Mouse (Mus musculus): ENCODE measurements at regions not wholly inside any gene's neighbourhood (a gene's known extent, or its start where the extent isn't known, plus 50 kb on each side); places are given as distances from the start of the nearest gene placed in this dataset.

DNA sequence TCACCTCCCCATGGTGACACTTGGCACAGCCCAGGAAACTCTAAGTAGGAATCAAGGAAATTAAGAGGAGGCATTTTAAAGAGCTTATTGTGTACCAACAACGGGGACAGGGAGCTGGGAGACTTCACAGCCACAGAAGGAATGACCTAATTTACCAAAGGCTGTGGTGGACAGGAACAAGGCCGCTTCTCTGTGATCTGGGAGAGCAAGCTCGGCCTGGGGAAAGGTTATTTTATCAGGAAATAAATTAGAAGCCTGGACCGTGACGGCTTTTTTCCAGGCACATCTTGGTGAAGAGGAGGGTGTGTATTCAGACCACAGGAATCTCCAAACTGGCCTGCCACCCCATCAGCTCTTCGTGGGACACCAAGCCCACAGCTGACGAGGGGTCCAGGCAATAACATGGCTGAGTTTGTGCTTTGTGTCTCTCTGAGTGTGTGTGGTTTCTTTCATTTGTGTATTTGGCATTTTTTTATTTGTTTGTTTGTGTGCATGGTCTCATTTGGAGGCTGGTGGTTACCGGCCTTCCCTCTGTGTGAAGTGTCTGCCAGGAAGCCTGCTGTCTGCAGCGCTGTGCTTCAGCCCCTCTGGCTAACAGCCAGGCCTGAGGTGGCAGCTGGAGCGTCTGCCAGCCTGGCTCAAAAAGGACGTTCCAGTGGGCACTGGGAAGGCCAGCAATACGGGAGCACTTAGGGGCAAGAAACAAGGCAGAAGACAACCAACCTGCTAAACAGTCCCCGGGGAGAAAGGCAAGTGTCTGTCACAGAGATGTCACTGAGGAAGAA lies 2174.6 kb upstream of the Gm7489 start:
- Histone ChIP-seq H3K4me3 (ENCODE audit: insufficient read depth, low read length) (no peak overlapping the region), H3K27ac (ENCODE audit: insufficient read depth, low read length) (no peak overlapping the region), H3K4me1 (ENCODE audit: control insufficient read depth, insufficient read depth, low read length) (peaks cover 6% of the 10 kb centered on the region)
- TF ChIP-seq POLR2A (IDR thresholded peaks at IDR 0.05; ENCODE audit: low read depth, low read length) (no peak), CTCF (IDR thresholded peaks at IDR 0.05; ENCODE audit: borderline replicate concordance, insufficient read depth, low read length) (no peak)

DNA sequence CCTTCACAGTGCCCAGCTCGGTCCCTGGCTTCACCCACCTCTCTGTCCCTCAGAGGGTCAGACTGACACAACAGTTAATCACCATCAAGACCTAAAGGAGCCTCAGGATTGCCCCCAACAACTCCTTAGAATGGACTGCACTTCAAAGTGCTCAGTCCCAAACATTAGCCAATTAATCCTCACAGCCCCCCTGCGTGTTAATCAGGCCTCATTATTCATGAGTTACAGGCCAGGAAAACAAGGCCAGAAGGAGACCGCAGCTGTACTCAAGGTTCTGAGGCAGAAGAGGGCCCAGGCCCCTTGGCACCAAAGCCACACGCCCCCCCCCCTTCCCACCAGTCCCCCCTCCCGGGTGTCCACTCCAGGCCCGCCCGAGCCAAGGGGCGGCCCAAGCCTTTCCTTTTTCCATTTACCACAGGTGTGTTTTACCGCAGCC lies 2163.8 kb upstream of the Gm7489 start:
- Histone ChIP-seq H3K27ac (ENCODE audit: insufficient read depth, low read length) (no peak overlapping the region), H3K4me1 (ENCODE audit: control insufficient read depth, insufficient read depth, low read length) (peaks cover 5% of the 10 kb centered on the region), H3K4me3 (ENCODE audit: insufficient read depth, low read length) (no peak overlapping the region)
- TF ChIP-seq POLR2A (IDR thresholded peaks at IDR 0.05; ENCODE audit: low read depth, low read length) (no peak), CTCF (IDR thresholded peaks at IDR 0.05; ENCODE audit: borderline replicate concordance, insufficient read depth, low read length) (no peak)

DNA sequence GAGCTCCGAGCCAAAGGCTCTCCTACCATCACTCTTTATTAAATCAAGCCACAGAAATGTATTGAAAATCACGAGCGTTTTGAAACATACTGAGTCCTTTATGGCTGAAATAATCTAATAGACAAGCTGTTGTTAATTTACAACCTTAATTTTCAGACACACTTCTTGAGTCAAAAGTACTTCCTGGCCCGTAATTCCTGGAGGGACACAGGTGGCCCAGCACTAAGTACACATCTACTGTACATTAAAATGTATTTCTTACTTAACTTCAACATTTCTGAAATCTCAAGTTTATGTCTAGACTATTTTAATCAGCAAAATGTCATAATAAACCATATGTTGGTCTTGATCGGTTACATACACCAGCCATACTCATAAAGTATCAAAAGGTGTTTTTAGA lies 2163.3 kb upstream of the Gm7489 start:
- H3K4me3 ChIP-seq (ENCODE audit: insufficient read depth, low read length) = no peak overlapping the region
- peaks cover 5% of the 10 kb centered on the region for H3K4me1 ChIP-seq (ENCODE audit: control insufficient read depth, insufficient read depth, low read length)
- no peak overlapping the region for H3K27ac ChIP-seq (ENCODE audit: insufficient read depth, low read length)
- TF ChIP-seq CTCF (IDR thresholded peaks at IDR 0.05; ENCODE audit: borderline replicate concordance, insufficient read depth, low read length) (no peak), POLR2A (IDR thresholded peaks at IDR 0.05; ENCODE audit: low read depth, low read length) (no peak)

DNA sequence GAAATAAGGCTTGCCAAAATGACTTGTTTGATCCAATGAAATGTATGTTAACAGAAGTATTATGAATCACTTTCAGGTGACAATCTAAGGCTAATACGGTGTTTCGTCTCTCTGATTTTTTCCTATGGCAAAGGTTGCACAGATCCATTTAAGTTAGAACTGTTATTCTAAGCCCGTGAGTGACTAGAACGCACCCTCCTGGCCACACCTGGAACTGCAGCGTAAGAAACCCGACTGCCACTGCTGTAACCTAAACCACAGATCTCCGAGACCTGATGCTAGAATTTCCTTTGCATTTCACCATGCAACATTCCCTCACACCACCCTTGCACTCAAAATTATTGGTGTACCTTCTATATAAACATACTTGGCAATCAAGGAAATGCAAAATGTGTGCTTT lies 2160.6 kb upstream of the Gm7489 start:
- no peak for TF ChIP-seq POLR2A (IDR thresholded peaks at IDR 0.05; ENCODE audit: low read depth, low read length)
- no peak for TF ChIP-seq CTCF (IDR thresholded peaks at IDR 0.05; ENCODE audit: borderline replicate concordance, insufficient read depth, low read length)
- peaks cover 5% of the 10 kb centered on the region for H3K4me1 ChIP-seq (ENCODE audit: control insufficient read depth, insufficient read depth, low read length)
- H3K27ac ChIP-seq (ENCODE audit: insufficient read depth, low read length) = no peak overlapping the region
- H3K4me3 ChIP-seq (ENCODE audit: insufficient read depth, low read length) = no peak overlapping the region

DNA sequence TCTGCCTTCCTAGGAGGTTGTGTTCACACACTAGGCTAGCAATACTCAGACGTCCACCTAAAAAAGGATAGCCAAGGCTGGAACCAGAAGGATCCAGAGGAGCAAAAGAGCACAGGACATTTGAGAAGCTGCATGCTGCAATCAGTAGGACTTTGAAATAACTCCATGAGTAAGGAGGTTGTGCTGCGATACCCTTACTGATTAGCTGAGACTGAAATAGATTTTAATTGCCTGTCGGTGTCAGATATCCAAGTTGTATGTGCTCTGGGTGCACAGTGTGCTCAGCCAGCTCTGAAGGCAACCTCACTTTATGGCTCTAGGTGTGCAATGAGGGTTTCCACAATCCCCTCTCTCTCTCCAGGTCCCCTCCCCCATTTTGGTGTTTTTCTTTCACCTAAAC lies 2159.2 kb upstream of the Gm7489 start:
- no peak overlapping the region for H3K4me3 ChIP-seq (ENCODE audit: insufficient read depth, low read length)
- peaks cover 5% of the 10 kb centered on the region for H3K4me1 ChIP-seq (ENCODE audit: control insufficient read depth, insufficient read depth, low read length)
- no peak overlapping the region for H3K27ac ChIP-seq (ENCODE audit: insufficient read depth, low read length)
- TF ChIP-seq CTCF (IDR thresholded peaks at IDR 0.05; ENCODE audit: borderline replicate concordance, insufficient read depth, low read length) = no peak
- TF ChIP-seq POLR2A (IDR thresholded peaks at IDR 0.05; ENCODE audit: low read depth, low read length) = no peak

DNA sequence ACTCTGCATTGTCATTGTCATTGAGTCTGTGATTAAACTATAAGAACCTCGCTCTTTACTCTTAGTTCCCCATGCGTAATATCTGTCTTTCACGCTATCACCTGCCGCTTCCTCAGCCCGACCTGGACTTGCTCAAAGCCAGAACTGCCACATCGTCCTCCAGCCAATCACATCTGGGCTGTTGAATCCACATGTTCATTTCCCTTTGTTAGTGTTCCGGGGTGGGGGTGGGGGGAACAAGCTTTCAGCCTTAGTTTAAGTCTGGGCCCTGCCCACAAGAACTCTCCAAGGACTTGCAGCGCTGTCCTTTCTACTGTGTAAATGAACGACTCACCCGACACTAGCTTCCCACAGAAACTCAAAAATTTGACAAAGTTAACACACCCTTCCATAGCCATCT lies 2154.6 kb upstream of the Gm7489 start:
- Histone ChIP-seq H3K27ac (ENCODE audit: insufficient read depth, low read length) (no peak overlapping the region), H3K4me1 (ENCODE audit: control insufficient read depth, insufficient read depth, low read length) (peaks cover 5% of the 10 kb centered on the region), H3K4me3 (ENCODE audit: insufficient read depth, low read length) (no peak overlapping the region)
- TF ChIP-seq CTCF (IDR thresholded peaks at IDR 0.05; ENCODE audit: borderline replicate concordance, insufficient read depth, low read length) = no peak
- no peak for TF ChIP-seq POLR2A (IDR thresholded peaks at IDR 0.05; ENCODE audit: low read depth, low read length)

DNA sequence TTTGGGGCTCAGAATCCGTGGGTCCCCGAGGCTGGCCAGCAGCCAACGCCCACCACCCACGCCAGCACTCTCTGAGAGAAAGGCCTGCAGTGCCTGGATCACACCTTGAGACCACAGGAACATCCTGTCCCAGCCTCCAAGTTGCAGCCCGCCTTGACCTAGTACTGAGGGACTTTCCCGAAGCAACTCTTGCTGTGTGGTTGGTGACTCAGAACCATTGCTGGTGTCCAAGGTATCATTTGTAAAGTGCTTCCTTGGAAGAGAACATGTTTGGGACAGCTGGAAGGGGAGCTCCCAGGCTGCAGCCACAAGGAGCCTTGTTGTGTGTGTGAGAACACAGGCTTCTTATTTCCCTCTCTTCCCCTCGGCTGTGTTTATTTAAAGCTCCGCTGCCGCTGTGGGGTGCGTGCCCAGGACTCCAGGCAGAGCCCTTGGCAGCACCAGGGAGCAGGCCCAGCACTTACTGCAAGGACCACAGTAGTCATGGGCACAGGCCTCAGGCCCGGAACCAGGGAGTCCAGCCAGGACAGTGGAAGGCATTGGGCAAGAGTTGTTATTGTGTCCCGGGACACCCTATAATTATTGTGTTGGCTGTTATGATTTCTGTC lies 2153.8 kb upstream of the Gm7489 start:
- H3K4me3 ChIP-seq (ENCODE audit: insufficient read depth, low read length) = no peak overlapping the region
- H3K27ac ChIP-seq (ENCODE audit: insufficient read depth, low read length) = no peak overlapping the region
- TF ChIP-seq POLR2A (IDR thresholded peaks at IDR 0.05; ENCODE audit: low read depth, low read length) = no peak
- TF ChIP-seq CTCF (IDR thresholded peaks at IDR 0.05; ENCODE audit: borderline replicate concordance, insufficient read depth, low read length) = no peak
- H3K4me1 ChIP-seq (ENCODE audit: control insufficient read depth, insufficient read depth, low read length) = no peaks in the 10 kb centered on the region

DNA sequence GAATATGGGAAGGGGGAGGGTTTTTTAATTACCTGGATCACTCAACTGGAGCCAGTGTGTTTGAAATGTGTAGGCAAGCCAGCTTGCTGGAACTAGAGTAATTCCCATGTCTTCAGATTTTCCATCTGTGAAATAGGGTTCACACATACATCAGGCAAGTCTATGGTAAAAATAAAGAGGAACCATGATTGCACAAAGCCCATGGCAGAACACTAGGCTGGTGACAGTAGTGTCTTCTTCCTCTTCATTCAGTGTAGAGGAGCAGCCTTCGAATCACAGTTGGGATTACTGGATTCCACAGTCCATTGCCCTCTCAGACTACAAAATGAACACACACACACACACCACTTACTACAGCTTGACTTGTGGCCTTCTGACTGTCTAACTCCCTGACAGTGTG lies 2150.5 kb upstream of the Gm7489 start:
- no peak overlapping the region for H3K4me3 ChIP-seq (ENCODE audit: insufficient read depth, low read length)
- TF ChIP-seq POLR2A (IDR thresholded peaks at IDR 0.05; ENCODE audit: low read depth, low read length) = no peak
- no peak for TF ChIP-seq CTCF (IDR thresholded peaks at IDR 0.05; ENCODE audit: borderline replicate concordance, insufficient read depth, low read length)
- H3K27ac ChIP-seq (ENCODE audit: insufficient read depth, low read length) = no peak overlapping the region
- H3K4me1 ChIP-seq (ENCODE audit: control insufficient read depth, insufficient read depth, low read length) = no peaks in the 10 kb centered on the region

All from embryonic fibroblast, embryonic 13.5 days (primary cell).